Mouse (Mus musculus): ENCODE measurements at regions not wholly inside any gene's neighbourhood (a gene's known extent, or its start where the extent isn't known, plus 50 kb on each side); places are given as distances from the start of the nearest gene placed in this dataset.

DNA sequence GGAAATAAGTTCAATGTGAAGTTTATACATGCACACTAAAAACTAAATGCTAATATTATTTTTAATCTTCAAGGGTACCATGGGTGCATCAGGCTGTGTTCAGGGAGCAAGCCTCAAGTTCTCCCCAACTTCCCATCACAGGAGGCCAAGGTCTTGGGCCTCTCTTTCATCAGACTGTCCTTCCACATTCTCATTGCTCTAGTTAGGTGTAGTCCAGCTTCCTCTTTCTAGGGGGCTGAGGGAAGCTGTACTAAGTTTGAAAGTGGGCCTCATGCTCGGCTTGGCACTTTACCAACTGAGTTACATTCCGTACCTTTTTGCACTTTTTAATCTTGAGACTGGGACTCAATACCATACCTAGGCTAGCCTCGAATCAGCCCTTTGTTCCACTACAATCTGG lies 173.3 kb downstream of the Dhx15 start:
- TF ChIP-seq CTCF (IDR thresholded peaks at IDR 0.05; ENCODE audit: low read depth) (no peak), EP300 (IDR thresholded peaks at IDR 0.05; ENCODE audit: low read depth) (no peak)
